Mouse (Mus musculus) spleen, adult 2 months (tissue): ENCODE results near the gene Lypd6b. TPM values are rescaled to one million over a fixed set of nuclear protein-coding genes. Genes with fewer than 3 reads are reported as not detected.

Experiments
- DNase-seq, 2 experiments: peaks; one replicate each; pipeline versions ENCODE4 v3.0.0 to v3.0.0-alpha.2; 2012 to 2021; ENCODE audit warnings: low spot score in 2 of 2, low read depth in 1 of 2
- H3K27ac ChIP-seq: fragments of 200-500 bp; 2 replicates; pipeline ENCODE4 v1.5.1; 2012; ENCODE audit warnings: low read length, inconsistent platforms; ENCODE audit not compliant: insufficient read depth
- H3K27me3 ChIP-seq: fragments of 200-500 bp; 2 replicates; pipeline ENCODE4 v1.6.1; 2012; ENCODE audit warnings: mild to moderate bottlenecking, moderate library complexity, low read length, inconsistent platforms; ENCODE audit not compliant: control insufficient read depth, insufficient read depth
- H3K36me3 ChIP-seq: fragments of 200-500 bp; 2 replicates; pipeline ENCODE4 v1.6.1; 2012; ENCODE audit warnings: mild to moderate bottlenecking, low read length, inconsistent platforms; ENCODE audit not compliant: control insufficient read depth, insufficient read depth
- H3K4me1 ChIP-seq: fragments of 200-500 bp; 2 replicates; pipeline ENCODE4 v1.6.1; 2011; ENCODE audit warnings: inconsistent platforms; ENCODE audit not compliant: control insufficient read depth, insufficient read depth, insufficient read length
- H3K4me3 ChIP-seq: fragments of 200-500 bp; 2 replicates; pipeline ENCODE4 v1.5.1; 2011; ENCODE audit warnings: mild to moderate bottlenecking, inconsistent platforms; ENCODE audit not compliant: insufficient read depth, insufficient read length; ENCODE audit errors: extremely low read depth
- CTCF ChIP-seq: fragments of 200-500 bp; IDR thresholded peaks from 2 replicates; pipeline ENCODE4 v1.5.1; 2011; ENCODE audit warnings: mild to moderate bottlenecking, inconsistent platforms; ENCODE audit not compliant: insufficient read depth, insufficient read length, insufficient replicate concordance; ENCODE audit errors: extremely low read depth
- POLR2A ChIP-seq: fragments of 200-500 bp; IDR thresholded peaks from 2 replicates; pipeline ENCODE4 v1.6.1; 2011; ENCODE audit warnings: low read depth, low read length, inconsistent platforms
- WGBS: fragments of 180-500 bp; shearing (Covaris S2); methylation state at CpG from one replicate; pipeline ENCODE4 v1.1.7; 2018; 5-methylcytosine and 5-hydroxymethylcytosine counted together
- polyA plus RNA-seq: library from polyadenylated mRNA; depleted of rRNA; stranded (reverse); fragments of >200 nt; gene quantifications from 2 replicates; pipeline ENCODE4 v1.2.3, GENCODE M21; 2012

Gene Lypd6b
- polyA plus RNA-seq, 1 experiment = 0.51 TPM

DNA sequence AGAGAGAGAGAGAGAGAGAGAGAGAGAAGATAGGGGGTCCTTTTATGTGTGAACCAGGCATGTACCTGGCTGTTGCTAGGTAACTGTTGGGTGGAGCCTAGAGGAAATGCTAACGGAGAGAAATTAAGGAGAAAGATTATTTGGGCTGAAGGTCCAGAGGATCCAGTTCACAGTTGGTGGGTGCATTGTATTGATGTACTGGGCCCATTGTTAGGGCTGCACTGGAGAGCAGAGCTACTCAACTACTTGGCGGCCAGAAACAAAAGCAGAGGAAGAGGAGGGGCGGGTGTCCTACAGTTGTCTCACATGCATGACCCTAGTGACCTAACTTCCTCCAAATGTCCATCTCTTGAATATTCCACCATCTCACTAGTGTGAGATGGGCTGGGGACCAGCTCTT, 96.5 kb downstream of the Lypd6b start:
- 77% methylated on average over 3 of the region's 3 CpGs for WGBS
- H3K36me3 ChIP-seq = no peaks in the 10 kb centered on the region
- TF ChIP-seq POLR2A (no peak), CTCF (no peak)
- no peaks in the 10 kb centered on the region for H3K27me3 ChIP-seq
- H3K4me1 ChIP-seq = no peaks in the 10 kb centered on the region; the same call in 1 of the 2 replicates
- no peak overlapping the region for H3K27ac ChIP-seq
- no peak for DNase-seq
- H3K4me3 ChIP-seq = no peak overlapping the region

DNA sequence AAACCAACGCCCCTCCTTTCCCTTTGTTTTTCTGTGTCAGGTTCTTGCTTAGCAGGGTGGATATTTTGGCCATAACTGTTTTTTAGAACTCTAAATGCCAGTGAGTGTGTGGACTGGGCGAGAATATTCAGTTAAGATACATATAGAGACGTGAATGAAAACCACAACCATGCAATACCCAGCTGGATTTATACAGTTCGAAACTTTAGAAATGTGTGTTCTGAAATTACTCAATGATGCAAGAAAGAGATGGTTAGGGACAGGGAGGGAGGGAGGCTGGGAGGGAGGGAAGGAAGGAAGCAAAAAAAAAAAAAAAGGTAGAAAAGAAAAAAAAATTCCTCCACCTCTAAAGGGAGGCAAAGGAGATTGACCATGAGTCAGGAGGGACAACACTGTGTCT, 98.7 kb downstream of the Lypd6b start:
- no peaks in the 10 kb centered on the region; the same call in 1 of the 2 replicates for H3K4me1 ChIP-seq
- no peak overlapping the region for H3K4me3 ChIP-seq
- DNase-seq = no peak
- H3K27ac ChIP-seq = no peak overlapping the region
- no peaks in the 10 kb centered on the region for H3K36me3 ChIP-seq
- WGBS = 48% methylated on average over 4 of the region's 4 CpGs
- TF ChIP-seq POLR2A (no peak), CTCF (no peak)
- no peaks in the 10 kb centered on the region for H3K27me3 ChIP-seq

DNA sequence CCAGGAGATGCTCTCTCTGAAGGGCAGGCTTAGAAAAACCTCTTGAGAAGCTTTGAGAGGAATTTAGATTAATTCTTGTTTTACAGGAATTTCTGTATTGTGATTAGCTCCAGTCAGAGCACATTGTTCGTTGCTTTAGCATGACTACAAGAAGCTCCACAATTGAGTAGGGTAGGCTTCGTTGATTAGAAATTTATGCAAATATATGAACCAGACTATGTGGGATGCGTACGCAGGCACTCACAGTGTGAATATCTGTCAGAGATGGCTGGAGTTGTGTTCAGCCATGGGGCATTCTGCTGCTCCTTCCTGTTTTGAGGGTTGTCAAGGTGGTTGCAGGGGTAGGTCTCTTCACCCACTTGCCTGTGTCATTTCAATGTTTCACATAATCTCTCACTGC, 100.9 kb downstream of the Lypd6b start:
- no peak for TF ChIP-seq CTCF
- TF ChIP-seq POLR2A = no peak
- WGBS = 87% methylated on average over 4 of the region's 4 CpGs
- no peaks in the 10 kb centered on the region; the same call in 1 of the 2 replicates for H3K4me1 ChIP-seq
- H3K27ac ChIP-seq = no peak overlapping the region
- DNase-seq = no peak
- H3K4me3 ChIP-seq = no peak overlapping the region
- no peaks in the 10 kb centered on the region for H3K36me3 ChIP-seq
- no peaks in the 10 kb centered on the region for H3K27me3 ChIP-seq

DNA sequence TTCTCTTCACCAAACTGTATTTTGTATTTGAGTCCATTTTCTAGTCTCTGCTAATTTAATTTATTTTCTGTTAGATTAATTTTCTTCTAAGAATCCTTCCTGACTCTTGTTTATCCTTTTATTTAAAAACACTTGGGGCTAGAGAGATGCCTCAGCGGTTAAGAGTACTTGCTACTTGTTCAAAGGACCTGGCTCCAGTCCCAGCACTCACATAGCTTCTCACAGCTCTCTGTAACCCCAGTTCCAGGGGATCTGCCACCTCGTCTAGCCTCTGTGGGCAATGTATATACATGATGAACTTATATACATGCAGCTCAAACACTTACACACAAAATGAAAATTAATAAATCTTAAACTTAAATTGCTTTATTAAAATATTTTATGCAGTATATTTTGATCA, 103.2 kb downstream of the Lypd6b start:
- Histone ChIP-seq H3K36me3 (no peaks in the 10 kb centered on the region), H3K4me1 (no peaks in the 10 kb centered on the region; the same call in 1 of the 2 replicates), H3K27me3 (no peaks in the 10 kb centered on the region), H3K27ac (no peak overlapping the region), H3K4me3 (no peak overlapping the region)
- 79% methylated on average over 2 of the region's 2 CpGs for WGBS
- TF ChIP-seq CTCF (no peak), POLR2A (no peak)
- no peak for DNase-seq

DNA sequence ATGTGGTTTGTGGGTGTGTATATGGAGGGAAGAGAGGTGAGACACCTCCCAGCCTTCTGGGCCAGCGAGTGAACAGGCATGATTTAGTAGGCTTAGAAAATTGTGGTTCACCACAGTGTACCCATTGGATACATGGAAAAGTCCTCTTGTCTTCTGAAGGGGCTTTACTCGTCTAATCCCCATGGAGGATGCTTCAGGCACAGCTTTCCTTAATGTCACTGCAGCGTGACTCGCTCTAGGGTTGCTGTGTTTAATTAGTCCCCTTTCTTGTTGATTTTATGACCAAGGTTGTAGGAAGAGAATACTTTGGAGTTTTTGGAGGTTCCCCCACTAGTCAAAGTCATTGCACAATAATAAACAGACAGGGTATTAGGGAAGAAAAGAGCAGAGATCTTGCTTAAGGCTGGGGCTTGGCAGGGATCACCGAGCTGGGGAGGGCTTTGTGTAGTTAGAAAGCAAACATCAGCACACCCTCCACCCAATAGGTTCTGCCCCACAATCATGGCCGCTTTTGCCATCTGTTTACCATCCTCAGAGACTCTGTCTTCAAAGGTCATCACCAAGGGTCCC, 122.4 kb downstream of the Lypd6b start:
- Histone ChIP-seq H3K4me1 (no peaks in the 10 kb centered on the region), H3K4me3 (no peak overlapping the region), H3K36me3 (no peaks in the 10 kb centered on the region), H3K27me3 (no peaks in the 10 kb centered on the region), H3K27ac (no peak overlapping the region)
- no peak for DNase-seq
- TF ChIP-seq CTCF (no peak), POLR2A (no peak)
- WGBS = 80% methylated on average over 6 of the region's 6 CpGs

DNA sequence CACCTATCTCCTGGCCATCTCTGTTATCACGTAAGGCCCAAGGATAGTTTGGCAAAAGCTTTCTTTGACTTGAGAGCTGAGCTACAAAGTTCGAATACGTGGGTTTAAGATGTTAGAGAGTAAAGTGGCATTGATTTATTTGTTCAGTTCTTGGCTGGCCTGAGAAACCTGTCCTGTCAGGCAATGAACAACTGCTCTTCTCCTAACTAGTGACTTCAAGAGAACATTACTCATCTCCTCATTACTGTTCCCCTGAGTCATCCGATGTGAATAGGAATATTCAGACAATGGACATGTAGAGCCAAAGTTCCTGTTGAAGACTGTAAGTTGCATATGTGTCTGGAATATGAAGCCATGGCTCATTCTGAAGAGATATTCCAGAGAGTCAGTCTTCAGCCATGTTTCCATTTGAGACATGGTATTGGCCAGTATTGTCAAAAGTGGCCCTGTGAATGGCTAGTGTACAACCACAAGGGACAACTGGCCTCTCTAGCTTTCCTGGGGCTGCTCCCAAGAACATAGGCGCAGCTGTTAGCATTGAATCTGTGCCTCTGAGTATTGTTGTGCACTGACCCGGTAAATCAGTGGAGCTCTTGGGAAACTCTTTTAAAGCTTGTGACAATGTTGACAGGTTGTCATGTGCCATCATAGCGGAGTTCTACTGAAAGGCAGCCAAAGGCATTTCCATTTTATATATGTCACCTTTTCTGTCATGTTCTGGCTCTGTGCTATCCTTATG, 124.0 kb downstream of the Lypd6b start:
- Histone ChIP-seq H3K27me3 (no peaks in the 10 kb centered on the region), H3K27ac (no peak overlapping the region), H3K4me3 (no peak overlapping the region), H3K36me3 (no peaks in the 10 kb centered on the region), H3K4me1 (no peaks in the 10 kb centered on the region)
- DNase-seq = no peak
- TF ChIP-seq POLR2A = no peak
- no peak for TF ChIP-seq CTCF
- WGBS = 90% methylated on average over 7 of the region's 7 CpGs
